ENCODE assay signal across 20 mouse cellular contexts in genomic region chr9:79869512-79869911, GRCm38 (mm10).
DNase-seq lines count a peak whose midpoint lies in the region; ATAC-seq and TF ChIP-seq lines count a peak whose summit lies in the region.
"Had no signal": no experiment of that assay in that cellular context is flagged by ENCODE, and none has a peak within 500 bp of the region (broad histone marks: within the 10 kb centered on the region; RNA-seq: fewer than 3 reads in every experiment).

No protein-coding gene starts in this region.

- no peaks in the 10 kb centered on the region for H3K27me3 ChIP-seq in liver, embryonic 15.5 days
- H3K27me3 ChIP-seq in midbrain, embryonic 12.5 days = no peaks in the 10 kb centered on the region
- H3K27me3 ChIP-seq in midbrain, postnatal 0 days (ENCODE audit: insufficient read depth, low read length) = no peaks in the 10 kb centered on the region
- H3K27me3 ChIP-seq in stomach, postnatal 0 days (ENCODE audit: control insufficient read depth, insufficient read depth, low read length) = no peaks in the 10 kb centered on the region
- H3K27me3 ChIP-seq: embryonic facial prominence, embryonic 12.5 days; forebrain, embryonic 13.5 days; heart, embryonic 12.5 days; hindbrain, embryonic 13.5 days had no signal

- TF ChIP-seq CTCF in midbrain, postnatal 0 days (IDR thresholded peaks at IDR 0.05) = no peak
- no peak for TF ChIP-seq CTCF in stomach, postnatal 0 days (IDR thresholded peaks at IDR 0.05; ENCODE audit: low read depth)

- no peak for TF ChIP-seq EP300 in stomach, postnatal 0 days (optimal IDR thresholded peaks at IDR 0.05)

- no peak overlapping the region for H3K27ac ChIP-seq in liver, embryonic 15.5 days (replicated peaks)
- H3K27ac ChIP-seq in midbrain, embryonic 12.5 days (replicated peaks) = no peak overlapping the region
- no peak overlapping the region for H3K27ac ChIP-seq in midbrain, postnatal 0 days (ENCODE audit: low read depth, low read length)
- H3K27ac ChIP-seq in stomach, postnatal 0 days (replicated peaks) = peak overlapping the region; percentile 58; the same call in 1 of the 2 replicates
- H3K27ac ChIP-seq: embryonic facial prominence, embryonic 12.5 days; forebrain, embryonic 13.5 days; hindbrain, embryonic 13.5 days; layer of hippocampus, adult 2 months had no signal

- H3K36me3 ChIP-seq in liver, embryonic 15.5 days (replicated peaks) = no peaks in the 10 kb centered on the region
- H3K36me3 ChIP-seq in midbrain, embryonic 12.5 days = no peaks in the 10 kb centered on the region
- no peaks in the 10 kb centered on the region for H3K36me3 ChIP-seq in midbrain, postnatal 0 days (ENCODE audit: insufficient read depth, low read length)
- no peaks in the 10 kb centered on the region for H3K36me3 ChIP-seq in stomach, postnatal 0 days (ENCODE audit: control insufficient read depth, insufficient read depth, low read length)
- H3K36me3 ChIP-seq: embryonic facial prominence, embryonic 12.5 days; heart, embryonic 12.5 days; hindbrain, embryonic 13.5 days had no signal

- no peak overlapping the region for H3K9ac ChIP-seq in liver, embryonic 15.5 days
- H3K9ac ChIP-seq in midbrain, embryonic 12.5 days (replicated peaks) = no peak overlapping the region
- H3K9ac ChIP-seq in midbrain, postnatal 0 days (replicated peaks; ENCODE audit: low read length, poor library complexity, severe bottlenecking) = no peak overlapping the region
- H3K9ac ChIP-seq in stomach, postnatal 0 days (ENCODE audit: low read length) = no peak overlapping the region
- H3K9ac ChIP-seq: embryonic facial prominence, embryonic 12.5 days; forebrain, embryonic 13.5 days; heart, embryonic 12.5 days; hindbrain, embryonic 13.5 days had no signal

- H3K9me3 ChIP-seq in liver, embryonic 15.5 days (replicated peaks) = no peaks in the 10 kb centered on the region
- H3K9me3 ChIP-seq in midbrain, embryonic 12.5 days = no peaks in the 10 kb centered on the region
- H3K9me3 ChIP-seq in midbrain, postnatal 0 days (ENCODE audit: low read length) = no peaks in the 10 kb centered on the region
- H3K9me3 ChIP-seq in stomach, postnatal 0 days (ENCODE audit: control insufficient read depth, low read length) = no peaks in the 10 kb centered on the region
- H3K9me3 ChIP-seq: embryonic facial prominence, embryonic 12.5 days; forebrain, embryonic 13.5 days; heart, embryonic 12.5 days; hindbrain, embryonic 13.5 days had no signal

- WGBS in liver, embryonic 15.5 days (ENCODE audit: insufficient replicate concordance) = 68% methylated on average over 5 of the region's 5 CpGs
- WGBS in midbrain, embryonic 12.5 days = 82% methylated on average over 5 of the region's 5 CpGs
- 71% methylated on average over 5 of the region's 5 CpGs for WGBS in midbrain, postnatal 0 days
- 13% methylated on average over 5 of the region's 5 CpGs for WGBS in stomach, postnatal 0 days

- no peak for DNase-seq in liver
- no peak for DNase-seq in midbrain, postnatal 0 days (ENCODE audit: low spot score)
- peak; percentile 31 for DNase-seq in lung, postnatal 10 days
- no peak for DNase-seq in stomach, postnatal 0 days (ENCODE audit: low spot score)
- no peak for DNase-seq in cerebellum, adult 9-10 months
- DNase-seq: cerebellum, adult 9-11 months; heart, postnatal 14 days; kidney, postnatal 10 days; layer of hippocampus, postnatal 36 days; right cerebral cortex, postnatal 4 days; thymus, postnatal 36 days had no signal

- no peak overlapping the region for H3K4me2 ChIP-seq in liver, embryonic 15.5 days
- no peak overlapping the region for H3K4me2 ChIP-seq in midbrain, embryonic 12.5 days (replicated peaks)
- no peak overlapping the region for H3K4me2 ChIP-seq in midbrain, postnatal 0 days (ENCODE audit: low read depth, low read length, poor library complexity, severe bottlenecking)
- no peak overlapping the region for H3K4me2 ChIP-seq in stomach, postnatal 0 days (replicated peaks; ENCODE audit: low read depth)
- H3K4me2 ChIP-seq: embryonic facial prominence, embryonic 12.5 days; forebrain, embryonic 13.5 days; heart, embryonic 12.5 days; hindbrain, embryonic 13.5 days had no signal

- ATAC-seq in liver, embryonic 15.5 days (ENCODE audit: insufficient read depth) = peak; percentile 54; the same call in 1 of the 2 replicates
- ATAC-seq in midbrain, embryonic 12.5 days (ENCODE audit: low FRiP score, low read depth) = 0 out of 2 replicates have a peak, but pooled peaks have one; percentile 12
- no peak for ATAC-seq in midbrain, postnatal 0 days (ENCODE audit: low FRiP score)
- peak; percentile 54; the same call in 1 of the 2 replicates for ATAC-seq in stomach, postnatal 0 days (ENCODE audit: low FRiP score, low TSS enrichment)
- ATAC-seq: forebrain, embryonic 13.5 days; inflammation-experienced regulatory T-cells, adult 6 months had no signal

- peaks cover 5% of the 10 kb centered on the region; the same call in 1 of the 2 replicates for H3K4me1 ChIP-seq in liver, embryonic 15.5 days (replicated peaks)
- H3K4me1 ChIP-seq in midbrain, embryonic 12.5 days = peaks cover 6% of the 10 kb centered on the region; the same call in 1 of the 2 replicates
- H3K4me1 ChIP-seq in midbrain, postnatal 0 days (ENCODE audit: insufficient read depth, low read length) = no peaks in the 10 kb centered on the region
- 0 out of 2 replicates have a peak, but pooled peaks cover 2% of the 10 kb centered on the region for H3K4me1 ChIP-seq in stomach, postnatal 0 days (replicated peaks; ENCODE audit: control insufficient read depth, insufficient read depth)
- H3K4me1 ChIP-seq: embryonic facial prominence, embryonic 12.5 days; forebrain, embryonic 13.5 days; hindbrain, embryonic 13.5 days had no signal

- H3K4me3 ChIP-seq in liver, embryonic 15.5 days (replicated peaks) = no peak overlapping the region
- no peak overlapping the region for H3K4me3 ChIP-seq in midbrain, embryonic 12.5 days
- no peak overlapping the region for H3K4me3 ChIP-seq in midbrain, postnatal 0 days (ENCODE audit: low read depth, low read length)
- no peak overlapping the region for H3K4me3 ChIP-seq in stomach, postnatal 0 days (ENCODE audit: low read depth, low read length)
- H3K4me3 ChIP-seq: embryonic facial prominence, embryonic 12.5 days; erythroblast, embryonic 14.5 days; forebrain, embryonic 13.5 days; heart, embryonic 12.5 days; hindbrain, embryonic 13.5 days; layer of hippocampus, adult 2 months had no signal
